Mouse (Mus musculus) brain, adult 2 months (tissue): Measurements from ENCODE around the gene Fuz.
"Not testable (repeated sequence)": the region's sequence is repeated elsewhere in the genome, so short reads cannot be mapped to it uniquely, and the experiment has no call there.

Experiments
- DNase-seq: peaks from one replicate; pipeline ENCODE4 v3.0.0; 2011; ENCODE audit warnings: low read depth, low spot score

The Fuz gene

DNA sequence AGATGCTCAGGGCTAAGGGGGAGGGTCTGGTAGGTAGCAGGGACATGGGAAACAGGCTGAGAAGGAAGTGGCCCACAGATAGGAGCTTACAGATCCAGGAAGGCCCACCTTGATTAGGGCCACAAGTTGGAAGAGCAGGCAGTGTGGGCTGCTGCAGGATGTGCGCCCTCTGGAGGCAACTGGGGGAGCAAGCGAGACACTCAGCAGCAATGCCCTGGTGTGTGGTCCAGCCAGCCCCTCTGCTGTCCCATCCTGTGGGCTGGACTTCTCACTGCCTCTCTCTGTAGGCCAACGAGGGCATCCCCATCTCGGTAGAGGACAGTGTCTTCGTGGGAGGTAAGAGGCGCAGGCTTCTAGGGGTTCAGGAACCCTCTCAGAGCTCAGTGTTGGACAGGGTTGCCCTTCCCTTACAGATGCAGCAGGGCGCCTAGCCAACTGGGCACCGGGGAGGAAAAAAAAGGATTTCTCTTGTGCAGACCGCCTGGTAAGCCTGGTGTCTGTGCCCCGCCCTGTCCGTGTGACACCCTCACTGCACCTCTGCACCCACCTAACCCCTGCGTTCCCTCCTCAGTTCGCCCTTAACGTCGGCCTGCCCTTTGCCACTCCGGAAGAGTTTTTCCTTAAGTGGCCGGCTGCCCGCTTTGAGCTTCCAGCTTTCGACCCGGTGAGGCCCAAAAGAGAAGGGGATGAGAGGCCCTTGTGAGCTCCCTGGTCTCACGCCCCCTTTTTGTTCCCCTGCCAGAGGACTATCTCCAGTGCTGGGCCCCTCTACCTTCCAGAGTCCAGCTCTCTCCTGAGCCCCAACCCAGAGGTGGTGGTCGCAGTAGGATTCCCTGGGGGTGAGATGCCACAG lies 35.1 kb upstream of the Fuz start:
- peak; percentile 76 for DNase-seq

DNA sequence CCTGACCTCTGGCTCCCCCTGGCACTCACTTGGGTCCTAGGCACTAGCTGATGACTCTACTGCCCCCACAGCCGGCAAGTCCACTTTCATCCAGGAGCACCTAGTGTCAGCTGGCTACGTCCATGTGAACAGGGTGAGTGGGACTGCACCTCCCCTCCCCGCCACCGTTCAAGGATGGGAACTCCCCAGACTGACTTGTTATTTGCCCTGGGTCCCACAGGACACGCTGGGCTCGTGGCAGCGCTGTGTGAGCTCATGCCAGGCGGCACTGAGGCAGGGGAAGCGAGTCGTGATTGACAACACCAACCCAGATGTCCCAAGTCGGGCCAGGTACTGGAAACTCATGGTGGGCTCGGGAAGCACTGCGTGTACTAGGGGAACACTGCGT lies 34.5 kb upstream of the Fuz start:
- DNase-seq = no peak

DNA sequence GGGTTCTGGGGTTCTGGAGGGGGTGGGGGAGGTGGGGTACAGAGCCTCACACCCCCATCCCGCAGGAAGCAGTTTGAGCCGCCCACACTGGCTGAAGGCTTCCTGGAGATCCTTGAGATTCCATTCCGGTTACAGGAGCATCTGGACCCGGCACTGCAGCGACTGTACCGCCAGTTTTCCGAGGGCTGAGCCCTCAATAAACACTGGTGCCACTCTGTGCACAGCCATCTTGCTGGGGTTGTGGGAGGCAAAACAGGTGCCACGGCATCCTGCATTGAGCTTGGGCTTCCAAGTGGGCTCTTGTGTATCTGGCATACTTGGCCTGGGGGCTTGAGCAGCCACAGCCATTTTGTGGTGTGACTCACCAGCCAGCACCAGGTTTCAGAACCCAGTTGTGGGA lies 33.4 kb upstream of the Fuz start:
- DNase-seq = no peak

- no peak for DNase-seq
Measured at GRCm38 (mm10) chr7:44863210-44863609, 32.7 kb upstream of the Fuz start.

DNA sequence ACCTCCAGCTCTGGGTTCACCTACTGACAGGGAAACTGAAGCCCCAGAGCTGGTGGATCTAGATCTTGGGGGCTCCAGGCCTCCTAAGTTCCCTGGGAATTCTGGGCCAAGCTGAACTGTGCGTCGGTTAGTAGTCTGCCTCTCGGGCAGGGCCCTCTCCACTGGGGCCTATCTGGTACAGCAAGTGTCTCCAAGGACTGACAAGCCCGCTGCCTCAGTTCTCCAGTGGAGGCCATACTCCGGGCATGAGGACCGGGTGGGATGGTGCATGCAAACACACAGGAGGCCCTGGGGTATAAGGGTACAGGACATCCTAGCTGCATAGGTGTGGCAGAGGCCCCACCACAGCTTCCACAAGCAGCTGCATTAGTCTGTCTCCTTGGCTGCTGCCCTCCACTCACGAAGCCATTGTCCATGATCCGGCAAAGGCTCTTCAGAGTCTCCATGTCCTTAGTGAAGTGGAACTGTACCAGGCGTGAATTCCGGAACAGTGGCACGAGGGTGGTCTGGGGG lies 31.8 kb upstream of the Fuz start:
- no peak for DNase-seq

DNA sequence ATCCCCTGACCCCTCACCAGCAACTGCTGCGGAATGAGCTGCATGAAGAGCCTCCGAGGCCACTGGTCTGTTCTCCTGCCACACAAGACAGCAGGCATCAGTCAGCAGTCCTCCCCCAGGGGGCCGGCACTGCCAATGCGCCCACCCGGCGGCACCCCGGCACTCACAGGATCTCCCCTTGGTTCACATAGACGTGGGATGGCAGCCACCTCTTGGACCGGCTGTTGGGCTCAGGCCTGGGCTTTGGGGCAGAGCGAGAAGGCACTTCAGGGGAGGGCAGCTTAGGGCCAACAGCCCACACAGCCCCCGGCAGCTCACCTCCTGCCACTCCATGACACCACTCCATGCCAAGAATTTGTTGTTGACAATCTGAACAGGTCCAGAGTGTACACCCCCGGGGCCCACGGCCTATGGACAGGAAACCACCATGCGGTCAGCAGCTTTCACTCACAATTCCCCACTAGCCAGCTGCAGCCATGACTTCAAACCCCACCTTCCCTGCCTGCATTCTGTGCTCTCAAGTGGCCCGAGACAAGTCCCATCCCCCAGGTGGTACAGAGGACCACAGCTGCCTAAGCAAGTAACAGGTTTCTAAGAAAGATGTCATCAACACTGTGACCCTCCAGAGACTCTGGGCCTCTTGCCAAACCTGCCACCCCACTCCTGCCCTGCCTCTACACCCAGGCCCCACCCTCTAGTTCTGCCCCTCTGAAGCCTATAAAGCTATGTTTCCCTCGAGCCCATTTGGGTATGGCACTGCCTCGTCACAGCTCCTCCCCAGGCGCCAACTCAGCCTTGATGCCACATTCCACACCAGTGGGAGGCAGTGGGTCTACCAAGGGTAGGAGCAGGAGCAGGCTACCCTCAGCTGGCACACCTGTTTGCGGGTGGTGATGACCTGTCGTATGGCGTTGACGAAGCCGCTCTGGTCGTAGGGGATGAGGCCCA lies 31.0 kb upstream of the Fuz start:
- no peak for DNase-seq

DNA sequence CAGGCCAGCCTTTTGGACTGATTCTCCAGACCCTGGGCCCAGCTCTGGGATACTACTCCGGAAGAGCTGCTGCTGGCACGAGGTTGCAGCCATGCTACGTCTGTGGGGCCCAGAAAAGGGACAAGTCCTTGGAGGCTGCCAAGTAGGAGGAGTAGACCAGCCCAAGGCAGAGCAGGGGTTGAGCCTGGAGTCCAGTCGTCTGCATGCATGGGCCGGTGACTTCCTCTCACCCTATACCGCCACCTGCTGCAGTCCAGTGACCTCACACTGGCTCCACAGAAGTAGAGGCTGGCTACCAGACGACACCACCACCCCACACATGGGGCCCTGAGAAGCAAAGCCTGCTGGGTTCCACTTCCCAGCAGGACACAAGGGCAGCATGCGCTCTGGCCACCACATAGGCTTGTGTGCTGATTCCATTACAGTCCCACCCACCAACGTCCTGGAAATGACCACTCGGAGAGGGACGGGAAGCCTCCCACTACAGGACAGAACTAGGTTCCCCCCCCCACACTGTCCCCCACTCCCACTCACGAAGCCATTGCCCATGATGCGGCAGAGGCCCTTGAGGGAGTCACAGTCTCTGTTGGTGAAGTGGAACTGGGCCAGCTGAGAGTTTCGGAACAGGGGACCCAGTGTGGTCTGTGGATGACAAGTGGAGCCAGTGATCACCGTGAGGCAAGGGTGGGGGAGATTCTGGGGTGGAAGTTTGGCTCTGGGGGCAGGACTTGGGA lies 29.4 kb upstream of the Fuz start:
- DNase-seq = peak; percentile 69

- no peak for DNase-seq
Measured at GRCm38 (mm10) chr7:44867010-44867702, 28.7 kb upstream of the Fuz start.

DNA sequence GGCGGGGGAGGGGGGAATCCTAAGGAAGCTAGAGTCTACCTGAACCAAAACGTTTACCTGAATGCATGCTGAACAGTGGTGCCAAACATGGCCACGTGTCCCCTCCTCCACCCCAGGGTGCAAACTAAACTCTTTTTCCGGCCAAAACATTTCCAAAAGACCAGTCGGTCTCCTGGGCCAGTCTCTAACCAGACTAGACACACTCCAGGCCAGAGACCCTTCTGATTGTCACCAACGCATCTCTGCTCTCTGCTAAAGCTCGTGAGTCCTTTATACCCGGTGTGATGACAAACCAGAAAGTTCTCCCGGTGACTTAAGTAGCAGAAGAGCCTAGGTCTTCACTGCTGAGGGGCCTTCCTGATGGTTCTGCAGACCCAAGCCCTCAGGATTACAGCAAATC lies 28.1 kb upstream of the Fuz start:
- DNase-seq = no peak

DNA sequence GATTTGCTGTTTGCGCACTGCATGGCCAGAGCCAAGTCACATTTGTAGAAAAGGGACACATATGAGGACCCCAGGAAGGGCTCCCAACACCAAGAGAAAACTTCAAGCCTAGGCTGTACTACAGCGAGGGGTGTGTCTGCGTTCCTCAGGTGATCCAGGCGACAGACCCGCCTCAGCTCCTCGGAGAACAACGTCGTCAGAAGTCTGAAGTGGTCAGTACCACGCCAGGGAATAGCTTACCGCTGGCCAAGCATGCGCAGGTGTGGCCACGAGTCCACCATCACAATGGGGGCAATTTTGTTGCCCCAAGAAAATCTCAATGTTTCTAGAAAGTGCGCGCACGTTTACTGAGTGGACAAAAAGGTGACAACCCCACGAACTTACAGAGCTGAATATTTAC lies 27.4 kb upstream of the Fuz start:
- DNase-seq = no peak

DNA sequence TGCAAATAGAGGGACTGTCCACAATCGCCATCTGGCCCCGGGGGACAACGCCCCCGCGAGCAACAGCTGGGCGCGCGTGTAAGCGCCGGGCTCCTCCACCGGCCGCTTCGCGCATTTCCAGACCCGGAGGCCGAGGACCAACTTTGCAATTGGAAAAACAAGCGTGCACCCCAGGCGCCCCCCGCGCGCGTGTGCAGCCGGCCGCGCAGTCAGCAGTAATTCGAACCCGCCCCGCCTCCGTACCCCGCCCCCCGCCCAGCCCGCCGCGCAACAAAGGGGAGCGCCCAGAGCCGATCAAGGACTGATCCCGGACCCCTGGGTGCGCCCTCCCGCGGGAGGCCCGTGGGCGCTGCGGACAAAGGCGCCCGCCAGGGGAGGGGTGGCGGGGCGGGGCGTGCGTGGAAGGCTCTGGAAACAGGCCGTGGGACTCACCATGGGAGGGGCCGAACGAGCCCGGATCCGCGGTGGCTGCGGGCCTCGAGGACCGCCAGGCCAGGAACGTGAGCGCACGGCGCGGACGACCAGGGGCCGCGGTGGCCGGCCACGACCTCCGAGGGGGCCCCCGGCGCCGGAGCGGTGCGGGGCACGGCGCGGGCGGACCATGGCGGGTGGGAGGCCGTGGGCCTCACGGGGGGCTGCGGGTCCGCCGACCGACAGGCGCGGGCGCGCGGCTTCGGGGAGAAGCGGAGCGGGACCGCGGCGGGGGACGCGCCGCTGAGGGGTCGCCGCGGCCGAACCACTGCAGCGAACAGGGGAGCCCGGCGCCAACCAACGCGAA lies 26.8 kb upstream of the Fuz start:
- DNase-seq = peak; percentile 61

DNA sequence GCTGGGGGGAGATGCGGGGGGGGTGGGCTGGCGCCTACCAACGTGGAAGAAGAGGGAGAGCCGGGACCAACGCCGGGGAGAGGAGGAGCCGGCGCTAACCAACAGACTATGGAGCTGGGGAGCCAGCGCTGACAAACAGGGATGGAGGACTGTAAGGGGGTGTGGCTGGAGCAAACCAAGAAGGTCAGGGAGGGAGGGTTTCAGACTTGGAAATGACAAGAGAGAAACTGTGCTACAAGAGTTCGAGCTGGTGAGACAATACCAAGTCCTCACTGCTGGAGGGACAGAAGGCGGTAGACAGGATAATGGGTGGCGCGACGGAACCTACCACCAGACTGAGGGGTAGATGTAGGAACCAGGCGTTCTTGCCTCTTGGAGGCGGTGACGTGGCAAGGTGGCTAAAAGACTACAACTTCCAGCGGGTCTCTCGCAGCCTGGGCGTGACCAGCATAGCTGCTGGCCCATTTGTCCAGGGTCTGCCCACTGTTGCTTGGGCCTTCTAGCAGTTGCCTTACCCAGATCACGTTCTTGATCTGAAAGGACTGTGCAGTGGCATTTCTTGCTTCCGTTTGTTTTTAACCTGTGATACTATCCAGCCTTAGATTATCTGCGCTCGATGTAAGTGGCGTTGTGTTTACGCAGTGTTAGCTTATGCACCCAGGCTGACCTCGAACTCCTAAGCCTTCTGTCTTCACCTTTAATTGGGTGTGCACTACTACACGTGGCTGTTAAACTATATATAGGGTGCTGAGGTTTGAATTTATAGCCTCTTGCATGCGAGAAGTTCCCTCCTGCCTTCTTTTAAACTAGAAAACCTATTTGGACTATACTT lies 26.0 kb upstream of the Fuz start, which contains the start of gene Ptov1:
Gene Ptov1, minus strand, starts transcription at position 92 of the 832 bp plus-strand sequence.
- peak; percentile 100 for DNase-seq

GRCm38 (mm10) chr7:44870614-44871013 lies 25.3 kb upstream of the Fuz start:
- DNase-seq = no peak

GRCm38 (mm10) chr7:44871181-44871580 lies 24.7 kb upstream of the Fuz start:
- DNase-seq = no peak

DNA sequence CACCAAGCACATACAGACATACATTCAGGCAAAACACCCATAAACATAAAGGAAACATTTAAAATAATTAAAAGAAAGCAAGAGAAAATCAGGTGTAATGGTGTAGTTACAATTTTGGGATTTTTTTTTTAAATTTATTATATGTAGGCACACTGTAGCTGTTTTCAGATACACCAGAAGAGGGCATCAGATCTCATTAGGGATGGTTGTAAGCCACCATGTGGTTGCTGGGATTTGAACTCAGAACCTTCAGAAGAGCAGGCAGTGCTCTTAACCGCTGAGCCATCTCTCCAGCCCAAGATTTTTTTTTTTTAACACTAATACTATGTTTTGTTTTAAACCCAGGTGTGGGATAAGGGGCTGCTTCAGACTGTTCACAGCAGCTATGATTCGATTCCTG lies 24.1 kb upstream of the Fuz start:
- not testable (repeated sequence) for DNase-seq

GRCm38 (mm10) chr7:44877833-44878232 lies 18.0 kb upstream of the Fuz start:
- no peak for DNase-seq

GRCm38 (mm10) chr7:44883036-44883435 lies 12.8 kb upstream of the Fuz start:
- DNase-seq = no peak

GRCm38 (mm10) chr7:44884637-44885036 lies 11.2 kb upstream of the Fuz start:
- no peak for DNase-seq

GRCm38 (mm10) chr7:44886964-44887363 lies 8.9 kb upstream of the Fuz start:
- no peak for DNase-seq
